Mouse (Mus musculus): ENCODE data around the gene Fer.
A peak's percentile ranks its signal among the peaks of the same experiment; 100 is the strongest.

Gene Fer

GRCm38 (mm10) chr17:64085493-64085892 lies 222.6 kb downstream of the Fer start:
- DNase-seq (ENCODE audit: extremely low spot score, low spot score) = no peak

- DNase-seq (ENCODE audit: extremely low spot score, low spot score) = no peak
These were observed 224.2 kb downstream of the Fer start for GRCm38 (mm10) chr17:64086875-64087608.

GRCm38 (mm10) chr17:64087871-64088270 lies 225.0 kb downstream of the Fer start:
- DNase-seq (ENCODE audit: extremely low spot score, low spot score) = no peak

- DNase-seq (ENCODE audit: extremely low spot score, low spot score) = no peak
These were observed 230.9 kb downstream of the Fer start for GRCm38 (mm10) chr17:64093716-64094115.

GRCm38 (mm10) chr17:64096811-64097210 lies 233.9 kb downstream of the Fer start:
- DNase-seq (ENCODE audit: extremely low spot score, low spot score) = no peak

- DNase-seq (ENCODE audit: extremely low spot score, low spot score) = no peak
These were observed 235.0 kb downstream of the Fer start for GRCm38 (mm10) chr17:64097788-64098359.

- no peak for DNase-seq (ENCODE audit: extremely low spot score, low spot score)
These were observed 236.7 kb downstream of the Fer start for GRCm38 (mm10) chr17:64099395-64100171.

- no peak for DNase-seq (ENCODE audit: extremely low spot score, low spot score)
These were observed 237.3 kb downstream of the Fer start for GRCm38 (mm10) chr17:64100172-64100510.

GRCm38 (mm10) chr17:64108773-64109172 lies 245.9 kb downstream of the Fer start:
- no peak for DNase-seq (ENCODE audit: extremely low spot score, low spot score)

GRCm38 (mm10) chr17:64109871-64110270 lies 247.0 kb downstream of the Fer start:
- DNase-seq (ENCODE audit: extremely low spot score, low spot score) = no peak

- peak; percentile 4 for DNase-seq (ENCODE audit: extremely low spot score, low spot score)
These were observed 250.8 kb downstream of the Fer start for GRCm38 (mm10) chr17:64113625-64114024.

GRCm38 (mm10) chr17:64116762-64117161 lies 253.9 kb downstream of the Fer start:
- DNase-seq (ENCODE audit: extremely low spot score, low spot score) = peak; percentile 3

GRCm38 (mm10) chr17:64119697-64120288 lies 256.9 kb downstream of the Fer start:
- peak; percentile 9 for DNase-seq (ENCODE audit: extremely low spot score, low spot score)

- DNase-seq (ENCODE audit: extremely low spot score, low spot score) = peak; percentile 11
These were observed 259.7 kb downstream of the Fer start for GRCm38 (mm10) chr17:64122556-64122955.

- DNase-seq (ENCODE audit: extremely low spot score, low spot score) = no peak
These were observed 260.9 kb downstream of the Fer start for GRCm38 (mm10) chr17:64123732-64124131.

GRCm38 (mm10) chr17:64126904-64127303 lies 264.0 kb downstream of the Fer start:
- no peak for DNase-seq (ENCODE audit: extremely low spot score, low spot score)

GRCm38 (mm10) chr17:64129750-64130149 lies 266.9 kb downstream of the Fer start:
- DNase-seq (ENCODE audit: extremely low spot score, low spot score) = no peak

- DNase-seq (ENCODE audit: extremely low spot score, low spot score) = no peak
These were observed 267.5 kb downstream of the Fer start for GRCm38 (mm10) chr17:64130356-64130755.

- no peak for DNase-seq (ENCODE audit: extremely low spot score, low spot score)
These were observed 269.3 kb downstream of the Fer start for GRCm38 (mm10) chr17:64132183-64132582.

- no peak for DNase-seq (ENCODE audit: extremely low spot score, low spot score)
These were observed 273.2 kb downstream of the Fer start for GRCm38 (mm10) chr17:64135941-64136650.

GRCm38 (mm10) chr17:64138036-64138717 lies 275.3 kb downstream of the Fer start:
- DNase-seq (ENCODE audit: extremely low spot score, low spot score) = no peak

Measured in neural tube, embryonic 10.5 days (tissue).